Mouse (Mus musculus): ENCODE measurements at regions not wholly inside any gene's neighbourhood (a gene's known extent, or its start where the extent isn't known, plus 50 kb on each side); places are given as distances from the start of the nearest gene placed in this dataset.

DNA sequence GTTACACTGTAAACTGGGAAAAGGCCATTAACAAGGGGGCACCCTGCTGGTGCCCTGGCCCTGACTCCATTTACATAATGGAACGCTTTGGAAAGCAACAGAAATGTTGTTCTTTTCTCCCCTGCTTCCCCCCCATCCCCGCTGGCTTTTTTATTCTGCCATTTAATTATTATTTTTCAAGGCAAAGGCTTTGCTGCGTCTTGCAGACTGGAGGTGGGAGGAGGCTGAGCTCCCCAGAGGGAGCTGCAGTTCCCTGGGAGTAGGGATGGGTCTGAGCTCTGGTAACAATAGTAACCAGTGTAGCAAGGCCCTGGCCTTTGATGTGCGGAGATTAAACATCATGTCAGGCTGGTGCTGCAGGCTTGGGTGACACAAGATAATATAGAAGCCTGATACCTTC lies 168.6 kb downstream of the Gadd45g start:
- TF ChIP-seq CTCF (IDR thresholded peaks at IDR 0.05; ENCODE audit: low read depth, low read length), result no peak
- no peak for TF ChIP-seq POLR2A (IDR thresholded peaks at IDR 0.05; ENCODE audit: insufficient read depth, low read length)
- TF ChIP-seq EP300 (IDR thresholded peaks at IDR 0.05; ENCODE audit: insufficient read depth, low read depth, low read length), result no peak

Data from ES-Bruce4 (cell line).